Mouse (Mus musculus) embryonic fibroblast, embryonic 13.5 days (primary cell): ENCODE data around the gene Chrnd.

Source experiments
- CTCF ChIP-seq: IDR thresholded peaks from 2 replicates; pipeline ENCODE4 v1.5.1; 2011; ENCODE audit warnings: mild to moderate bottlenecking, control low read depth, low read length, moderate library complexity, borderline replicate concordance; ENCODE audit not compliant: insufficient read depth
- POLR2A ChIP-seq: IDR thresholded peaks from 2 replicates; pipeline ENCODE4 v1.6.1; 2011; ENCODE audit warnings: low read depth, mild to moderate bottlenecking, control low read depth, low read length, moderate library complexity

DNA sequence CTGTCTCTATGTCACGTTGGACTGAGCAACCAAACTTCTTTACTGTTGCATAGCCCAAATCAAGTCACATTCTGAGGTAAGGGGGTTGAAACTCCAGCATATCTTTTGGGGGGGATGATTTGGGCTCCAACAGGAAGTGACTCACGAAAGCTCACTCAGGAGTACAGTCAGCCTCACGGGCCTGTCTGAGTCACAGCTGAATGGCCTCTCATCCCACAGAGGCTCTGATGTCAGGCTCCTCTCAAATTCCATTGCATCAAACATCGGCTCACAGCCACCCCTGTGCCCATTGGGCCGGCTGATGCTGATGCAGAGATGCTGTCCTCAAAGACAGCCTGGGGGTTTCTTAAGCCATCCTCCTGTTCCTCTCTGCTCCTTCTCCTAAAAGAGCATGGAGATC is 9.5 kb upstream of the Chrnd start:
- TF ChIP-seq CTCF (no peak), POLR2A (peak; percentile 35; the same call in 1 of the 2 replicates)
